Mouse (Mus musculus) heart, embryonic 16.5 days (tissue): ENCODE data around the gene Ascl1. TPM values are rescaled to one million over a fixed set of nuclear protein-coding genes. Genes with fewer than 3 reads are reported as not detected.

Experiments used
- ATAC-seq: fragments of 200-750 bp; cut with Nextera tagmentation; replicated peaks from 2 replicates; pipeline ENCODE4 v1.8.0; 2017; ENCODE audit warnings: moderate number of reproducible peaks; ENCODE audit not compliant: insufficient read depth, low FRiP score; ENCODE audit errors: extremely low read depth
- H3K27ac ChIP-seq: fragments of 300-500 bp; sonication (generic); 2 replicates; pipeline ENCODE4 v1.5.1; 2014; ENCODE audit warnings: mild to moderate bottlenecking, low read length, control low read depth, moderate library complexity
- H3K27me3 ChIP-seq: fragments of 300-500 bp; sonication (generic); 2 replicates; pipeline ENCODE4 v1.6.1; 2014; ENCODE audit warnings: low read length, mixed read lengths; ENCODE audit not compliant: control insufficient read depth, insufficient read depth
- H3K36me3 ChIP-seq: fragments of 300-500 bp; sonication (generic); 2 replicates; pipeline ENCODE4 v1.6.1; 2014; ENCODE audit not compliant: control insufficient read depth, insufficient read depth
- H3K4me1 ChIP-seq: fragments of 300-500 bp; sonication (generic); 2 replicates; pipeline ENCODE4 v1.6.1; 2014; ENCODE audit warnings: low read length, mixed read lengths; ENCODE audit not compliant: control insufficient read depth, insufficient read depth
- H3K4me2 ChIP-seq: fragments of 300-500 bp; sonication (generic); 2 replicates; pipeline ENCODE4 v1.6.1; 2014; ENCODE audit warnings: low read depth, mild to moderate bottlenecking, control low read depth, low read length
- H3K4me3 ChIP-seq: fragments of 300-500 bp; sonication (generic); 2 replicates; pipeline ENCODE4 v1.5.1; 2014; ENCODE audit warnings: mild to moderate bottlenecking, control low read depth, low read length
- H3K9ac ChIP-seq: fragments of 300-500 bp; sonication (generic); 2 replicates; pipeline ENCODE4 v1.6.1; 2014; ENCODE audit warnings: low read length, control low read depth
- H3K9me3 ChIP-seq: fragments of 300-500 bp; sonication (generic); replicated peaks from 2 replicates; pipeline ENCODE4 v1.6.1; 2016; ENCODE audit warnings: low read length; ENCODE audit not compliant: control insufficient read depth
- WGBS: fragments of 180-500 bp; shearing (Covaris S2); extraction: QIAGEN DNeasy Blood & Tissue Kit; methylation state at CpG from one replicate; pipeline ENCODE4 v1.1.7; 2014; 5-methylcytosine and 5-hydroxymethylcytosine counted together
- polyA plus RNA-seq: library from polyadenylated mRNA; unstranded; fragments of >200 nt; fragmentation: Nextera tagmentation; extraction: Ambion mirVana; gene quantifications from 2 replicates; pipeline ENCODE4 v1.2.1, GENCODE M21; 2015

Ascl1 gene
- polyA plus RNA-seq, 1 experiment from 2014 or later = 0.93 TPM

DNA sequence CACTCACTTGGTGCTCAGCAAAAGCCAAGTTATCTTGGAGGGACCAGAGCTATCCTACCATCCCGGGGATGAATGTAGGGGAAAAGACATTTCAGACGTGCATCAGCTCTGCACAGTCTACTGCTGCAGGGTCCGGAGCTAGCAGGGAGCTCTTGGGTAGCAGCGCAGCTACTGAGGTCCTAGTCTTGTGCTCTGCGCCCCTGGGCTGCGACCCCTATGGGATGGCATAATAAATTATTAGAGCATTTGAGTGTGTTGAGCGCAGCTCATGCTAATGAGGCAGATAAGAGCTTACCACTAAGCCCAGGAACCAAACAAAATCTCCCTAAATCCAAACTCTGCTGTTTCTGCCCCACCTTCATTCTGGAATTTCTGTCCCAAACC, 8.2 kb upstream of the Ascl1 start:
- no peak for ATAC-seq
- no peak overlapping the region for H3K27ac ChIP-seq
- 21% methylated on average over 7 of the region's 7 CpGs for WGBS
- H3K27me3 ChIP-seq = peaks cover 57% of the 10 kb centered on the region
- H3K9me3 ChIP-seq = peaks cover 6% of the 10 kb centered on the region
- H3K36me3 ChIP-seq = no peaks in the 10 kb centered on the region
- no peak overlapping the region for H3K4me2 ChIP-seq
- H3K4me1 ChIP-seq = no peaks in the 10 kb centered on the region
- no peak overlapping the region for H3K9ac ChIP-seq
- H3K4me3 ChIP-seq = no peak overlapping the region

DNA sequence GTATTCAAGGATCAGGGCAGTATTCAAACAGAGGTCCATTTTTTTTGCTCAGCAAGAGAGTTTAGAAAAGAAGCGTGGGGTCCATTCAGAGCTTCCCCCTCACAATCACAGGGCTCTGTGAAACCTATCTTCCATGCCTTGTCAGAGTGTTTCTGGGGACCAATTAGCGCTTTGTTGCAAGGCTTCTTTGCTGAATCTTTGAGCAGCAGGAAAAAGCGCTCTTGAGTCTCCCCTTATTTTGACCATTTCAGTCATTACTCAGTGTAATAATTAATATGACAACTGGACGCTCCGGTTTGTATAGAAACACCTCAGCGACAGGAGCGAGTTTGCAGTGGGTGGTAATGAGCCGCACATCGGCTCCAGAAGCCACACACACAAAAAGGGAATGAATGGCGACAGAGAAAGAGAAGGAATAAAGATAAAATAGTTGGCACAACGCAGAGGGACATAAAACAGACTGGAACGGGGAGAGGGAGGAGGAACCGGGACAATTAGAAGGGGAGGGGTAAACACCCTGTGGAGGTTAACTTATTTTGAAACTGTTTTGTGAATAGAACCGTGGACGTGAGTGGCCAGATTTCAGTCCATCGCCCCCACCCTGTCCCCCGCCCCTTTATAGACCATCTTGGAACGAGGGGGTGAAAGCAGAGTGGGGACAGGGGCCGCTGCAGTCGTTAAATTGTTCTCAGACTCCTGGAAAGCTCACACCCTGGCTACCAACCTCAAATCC, 7.6 kb upstream of the Ascl1 start:
- Histone ChIP-seq H3K4me1 (no peaks in the 10 kb centered on the region), H3K9me3 (peaks cover 6% of the 10 kb centered on the region), H3K4me2 (no peak overlapping the region), H3K27me3 (peaks cover 59% of the 10 kb centered on the region), H3K27ac (no peak overlapping the region), H3K36me3 (no peaks in the 10 kb centered on the region), H3K9ac (no peak overlapping the region), H3K4me3 (no peak overlapping the region)
- 25% methylated on average over 20 of the region's 20 CpGs for WGBS
- ATAC-seq = no peak

DNA sequence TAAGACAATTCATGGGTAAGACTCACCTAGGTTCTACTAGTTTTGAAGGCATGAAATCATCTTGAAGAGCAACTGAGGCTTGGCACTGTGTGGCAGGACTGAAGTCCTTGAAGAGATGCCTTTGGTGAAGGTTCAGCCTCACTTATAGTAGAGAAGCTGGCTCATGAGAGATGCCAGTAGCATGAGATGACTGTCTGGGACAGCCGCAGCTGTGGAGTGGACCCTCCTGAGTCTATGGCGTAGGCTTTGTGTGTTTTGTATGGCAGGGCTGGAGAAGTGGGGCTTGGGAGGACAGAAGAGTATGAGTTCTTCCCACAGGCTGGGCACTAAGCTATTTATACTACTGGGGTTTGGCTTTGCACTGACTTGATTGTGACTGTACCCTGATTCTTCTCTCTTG, 3.6 kb upstream of the Ascl1 start:
- Histone ChIP-seq H3K4me1 (peaks cover 9% of the 10 kb centered on the region; the same call in 1 of the 2 replicates), H3K27ac (no peak overlapping the region), H3K27me3 (peaks cover 81% of the 10 kb centered on the region), H3K4me3 (no peak overlapping the region), H3K36me3 (no peaks in the 10 kb centered on the region), H3K9me3 (peaks cover 6% of the 10 kb centered on the region), H3K4me2 (no peak overlapping the region), H3K9ac (no peak overlapping the region)
- 74% methylated on average over 2 of the region's 2 CpGs for WGBS
- no peak for ATAC-seq

DNA sequence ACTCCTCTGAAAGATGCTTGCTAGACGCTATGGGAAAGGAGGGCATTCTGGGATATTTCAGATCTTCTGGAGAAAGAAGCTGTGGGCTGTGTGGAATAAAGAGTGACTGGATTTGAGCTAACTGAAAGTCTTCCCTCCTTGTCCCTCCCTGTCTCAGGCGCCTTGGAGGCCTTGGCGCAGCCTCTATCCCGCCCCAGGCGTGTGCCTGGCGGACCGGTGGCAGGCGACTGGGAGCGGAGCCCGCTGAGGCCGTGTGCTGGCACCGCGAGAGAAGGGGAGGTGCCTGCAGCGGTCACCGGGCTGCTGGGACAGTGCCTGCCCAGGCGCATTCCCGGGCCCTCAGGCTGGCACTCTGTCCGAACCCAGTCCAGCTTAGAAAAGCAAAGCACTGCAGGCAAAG, 1.1 kb upstream of the Ascl1 start:
- peaks cover 6% of the 10 kb centered on the region for H3K9me3 ChIP-seq
- no peak overlapping the region for H3K27ac ChIP-seq
- H3K36me3 ChIP-seq = no peaks in the 10 kb centered on the region
- H3K4me1 ChIP-seq = peaks cover 9% of the 10 kb centered on the region; the same call in 1 of the 2 replicates
- peaks cover 84% of the 10 kb centered on the region for H3K27me3 ChIP-seq
- 0 out of 2 replicates have a peak, but pooled peaks have one; percentile 15 for ATAC-seq
- peak overlapping the region; percentile 47 for H3K4me2 ChIP-seq
- no peak overlapping the region for H3K9ac ChIP-seq
- H3K4me3 ChIP-seq = peak overlapping the region; percentile 24
- 2% methylated on average over 18 of the region's 18 CpGs for WGBS

DNA sequence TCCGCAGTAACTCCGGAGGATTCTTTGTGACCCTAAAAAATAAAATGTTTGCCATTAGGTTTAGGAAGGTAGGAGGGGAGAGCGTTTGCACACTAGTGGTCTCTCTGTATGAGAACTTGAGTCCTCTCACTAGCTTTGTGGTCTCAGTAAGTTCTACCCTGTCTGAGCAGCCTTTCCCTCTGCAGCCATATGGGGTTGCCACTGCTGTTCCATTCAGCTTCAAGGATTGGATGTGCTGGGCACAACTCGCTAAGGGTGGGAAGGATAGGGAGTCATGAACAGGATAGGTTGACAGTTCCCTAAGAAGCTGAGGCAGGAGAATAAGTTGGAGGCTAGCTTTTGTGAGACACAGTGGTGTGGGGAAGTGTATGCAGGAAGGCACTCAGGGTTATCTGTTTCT, 716 bp upstream of the Ascl1 start:
- H3K36me3 ChIP-seq = no peaks in the 10 kb centered on the region
- WGBS = 5% methylated on average over 4 of the region's 4 CpGs
- peak overlapping the region; percentile 60 for H3K4me3 ChIP-seq
- H3K4me1 ChIP-seq = peaks cover 9% of the 10 kb centered on the region; the same call in 1 of the 2 replicates
- H3K27ac ChIP-seq = no peak overlapping the region
- H3K9ac ChIP-seq = no peak overlapping the region
- peaks cover 6% of the 10 kb centered on the region for H3K9me3 ChIP-seq
- peaks cover 87% of the 10 kb centered on the region for H3K27me3 ChIP-seq
- peak overlapping the region; percentile 95 for H3K4me2 ChIP-seq
- ATAC-seq = no peak

DNA sequence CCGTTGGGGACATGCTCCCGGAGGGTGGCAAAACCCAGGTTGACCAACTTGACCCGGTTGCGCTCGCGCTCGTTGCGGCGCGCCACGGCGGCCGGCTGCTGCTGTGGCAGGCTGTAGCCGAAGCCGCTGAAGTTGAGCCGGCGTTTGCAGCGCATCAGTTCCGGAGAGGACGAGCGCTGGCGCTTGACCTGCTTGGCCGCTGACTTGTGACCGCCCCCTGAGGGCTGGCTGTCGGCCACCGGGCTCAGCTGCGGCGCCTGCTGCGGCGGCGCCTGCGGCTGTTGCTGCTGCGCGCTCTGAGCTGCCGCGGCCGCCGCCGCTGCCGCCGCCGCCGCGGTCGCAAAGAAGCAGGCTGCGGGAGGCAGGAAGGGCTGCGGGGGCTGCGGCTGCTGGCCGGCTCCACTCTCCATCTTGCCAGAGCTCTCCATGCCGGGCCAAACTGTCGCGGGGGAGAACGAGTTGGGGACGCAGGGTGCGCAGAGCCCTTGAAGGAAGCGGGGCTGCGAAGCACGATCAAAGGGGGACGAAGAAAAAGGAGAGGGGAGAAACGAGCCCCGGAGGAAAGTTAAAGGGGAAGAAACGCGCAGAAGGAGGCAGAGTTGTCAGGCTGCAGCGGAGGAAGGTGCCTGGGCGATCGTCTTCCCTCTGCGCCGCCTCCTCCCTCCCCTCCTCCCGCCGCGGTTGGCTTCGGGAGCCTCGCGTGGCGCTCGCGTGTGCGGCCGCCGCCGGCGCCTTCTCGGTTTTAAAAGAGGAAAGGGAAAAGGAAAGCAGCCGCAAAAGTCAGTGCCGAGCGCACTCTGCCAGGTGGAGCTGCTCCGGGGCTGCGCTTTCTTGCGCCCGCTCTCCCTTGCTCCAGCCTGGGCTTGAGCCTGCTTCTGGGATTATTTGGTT, 554 bp downstream of the Ascl1 start:
- Histone ChIP-seq H3K4me3 (peak overlapping the region; percentile 60), H3K4me2 (peak overlapping the region; percentile 95), H3K4me1 (peaks cover 9% of the 10 kb centered on the region; the same call in 1 of the 2 replicates), H3K27me3 (peaks cover 88% of the 10 kb centered on the region), H3K9ac (0 out of 2 replicates have a peak overlapping the region, but pooled peaks have one; percentile 10), H3K9me3 (peaks cover 1% of the 10 kb centered on the region), H3K36me3 (no peaks in the 10 kb centered on the region), H3K27ac (no peak overlapping the region)
- under 1% methylated on average over 85 of the region's 90 CpGs for WGBS
- peak; percentile 29 for ATAC-seq

DNA sequence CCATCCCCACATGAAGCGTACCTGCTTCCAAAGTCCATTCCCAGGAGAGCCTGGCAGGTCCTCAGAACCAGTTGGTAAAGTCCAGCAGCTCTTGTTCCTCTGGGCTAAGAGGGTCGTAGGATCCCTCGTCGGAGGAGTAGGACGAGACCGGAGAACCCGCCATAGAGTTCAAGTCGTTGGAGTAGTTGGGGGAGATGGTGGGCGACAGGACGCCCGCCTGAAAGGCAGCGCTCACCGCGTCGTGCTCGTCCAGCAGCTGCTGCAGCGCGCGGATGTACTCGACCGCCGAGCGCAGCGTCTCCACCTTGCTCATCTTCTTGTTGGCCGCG, 1.2 kb downstream of the Ascl1 start:
- 1% methylated on average over 26 of the region's 26 CpGs for WGBS
- no peak for ATAC-seq
- H3K36me3 ChIP-seq = no peaks in the 10 kb centered on the region
- H3K4me2 ChIP-seq = peak overlapping the region; percentile 95
- no peaks in the 10 kb centered on the region; the same call in 1 of the 2 replicates for H3K9me3 ChIP-seq
- no peak overlapping the region for H3K27ac ChIP-seq
- no peak overlapping the region for H3K9ac ChIP-seq
- H3K4me1 ChIP-seq = peaks cover 9% of the 10 kb centered on the region; the same call in 1 of the 2 replicates
- H3K4me3 ChIP-seq = peak overlapping the region; percentile 60
- H3K27me3 ChIP-seq = peaks cover 91% of the 10 kb centered on the region

DNA sequence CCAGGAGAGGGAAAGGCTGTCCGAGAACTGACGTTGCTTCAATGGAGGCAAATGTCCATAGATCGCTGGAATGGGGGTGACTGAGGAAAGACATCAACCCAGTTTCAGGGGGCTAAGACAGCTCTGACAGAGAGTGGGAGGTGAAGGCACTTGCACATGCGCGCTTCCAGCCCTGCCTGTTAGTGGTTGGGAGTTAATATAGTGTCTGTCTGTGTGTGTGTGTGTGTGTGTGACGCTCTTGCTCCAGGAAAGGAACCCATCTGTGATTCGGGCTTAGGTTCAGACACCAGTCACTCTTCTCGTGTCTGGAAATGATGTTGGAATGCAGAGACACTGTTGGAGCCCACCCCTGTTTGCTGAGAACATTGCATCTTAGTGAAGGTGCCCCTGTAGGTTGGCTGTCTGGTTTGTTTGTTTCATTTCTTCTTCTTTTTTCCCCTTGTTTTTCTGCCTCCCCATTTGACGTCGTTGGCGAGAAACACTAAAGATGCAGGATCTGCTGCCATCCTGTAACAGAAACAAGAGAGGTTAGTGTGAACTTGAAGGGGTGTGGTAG, 1.9 kb downstream of the Ascl1 start:
- H3K36me3 ChIP-seq = no peaks in the 10 kb centered on the region
- H3K27ac ChIP-seq = no peak overlapping the region
- no peaks in the 10 kb centered on the region; the same call in 1 of the 2 replicates for H3K9me3 ChIP-seq
- no peak overlapping the region for H3K4me2 ChIP-seq
- WGBS = 5% methylated on average over 11 of the region's 11 CpGs
- no peak overlapping the region for H3K4me3 ChIP-seq
- ATAC-seq = no peak
- no peak overlapping the region for H3K9ac ChIP-seq
- peaks cover 95% of the 10 kb centered on the region for H3K27me3 ChIP-seq
- peaks cover 9% of the 10 kb centered on the region; the same call in 1 of the 2 replicates for H3K4me1 ChIP-seq
